Mouse (Mus musculus) intestine, embryonic 14.5 days (tissue): ENCODE results near the gene Phyh. TPM values are rescaled to one million over a fixed set of nuclear protein-coding genes. Genes with fewer than 3 reads are reported as not detected.

ENCODE experiments used
- ATAC-seq: fragments of 200-750 bp; cut with Nextera tagmentation; replicated peaks from 2 replicates; pipeline ENCODE4 v1.8.0; 2017; ENCODE audit warnings: low read depth, moderate number of reproducible peaks, moderate TSS enrichment, moderate library complexity; ENCODE audit not compliant: low FRiP score, low TSS enrichment
- DNase-seq: peaks from one replicate; pipeline ENCODE4 v3.0.0-alpha.2; 2018; ENCODE audit warnings: low spot score
- H3K27ac ChIP-seq: fragments of 300-500 bp; sonication (generic); 2 replicates; pipeline ENCODE4 v1.5.1; 2014; ENCODE audit warnings: low read depth, mild to moderate bottlenecking, control low read depth
- H3K27me3 ChIP-seq: fragments of 300-500 bp; sonication (generic); replicated peaks from 2 replicates; pipeline ENCODE4 v1.6.1; 2014; ENCODE audit warnings: low read length, control low read depth; ENCODE audit not compliant: control insufficient read depth, insufficient read depth
- H3K36me3 ChIP-seq: fragments of 300-500 bp; sonication (generic); 2 replicates; pipeline ENCODE4 v1.6.1; 2014; ENCODE audit warnings: low read length, control low read depth; ENCODE audit not compliant: control insufficient read depth, insufficient read depth
- H3K4me1 ChIP-seq: fragments of 300-500 bp; sonication (generic); replicated peaks from 2 replicates; pipeline ENCODE4 v1.6.1; 2014; ENCODE audit warnings: low read length, control low read depth, mixed read lengths; ENCODE audit not compliant: control insufficient read depth, insufficient read depth
- H3K4me2 ChIP-seq: fragments of 300-500 bp; sonication (generic); 2 replicates; pipeline ENCODE4 v1.6.1; 2014; ENCODE audit warnings: low read length
- H3K4me3 ChIP-seq: fragments of 300-500 bp; sonication (generic); 2 replicates; pipeline ENCODE4 v1.5.1; 2014; ENCODE audit warnings: low read depth, low read length, control low read depth, mixed read lengths
- H3K9ac ChIP-seq: fragments of 300-500 bp; sonication (generic); 2 replicates; pipeline ENCODE4 v1.6.1; 2014; ENCODE audit warnings: mild to moderate bottlenecking, low read length
- H3K9me3 ChIP-seq: fragments of 300-500 bp; sonication (generic); 2 replicates; pipeline ENCODE4 v1.6.1; 2016; ENCODE audit warnings: low read length, control low read depth; ENCODE audit not compliant: control insufficient read depth
- WGBS: fragments of 180-500 bp; shearing (Covaris S2); extraction: QIAGEN DNeasy Blood & Tissue Kit; methylation state at CpG from one replicate; pipeline ENCODE4 v1.1.7; 2014; 5-methylcytosine and 5-hydroxymethylcytosine counted together
- polyA plus RNA-seq: library from polyadenylated mRNA; unstranded; fragments of >200 nt; fragmentation: Nextera tagmentation; extraction: Ambion mirVana; gene quantifications from 2 replicates; pipeline ENCODE4 v1.2.1, GENCODE M21; 2014

Phyh gene
- polyA plus RNA-seq, 1 experiment from 2014 or later: 62.3 TPM

DNA sequence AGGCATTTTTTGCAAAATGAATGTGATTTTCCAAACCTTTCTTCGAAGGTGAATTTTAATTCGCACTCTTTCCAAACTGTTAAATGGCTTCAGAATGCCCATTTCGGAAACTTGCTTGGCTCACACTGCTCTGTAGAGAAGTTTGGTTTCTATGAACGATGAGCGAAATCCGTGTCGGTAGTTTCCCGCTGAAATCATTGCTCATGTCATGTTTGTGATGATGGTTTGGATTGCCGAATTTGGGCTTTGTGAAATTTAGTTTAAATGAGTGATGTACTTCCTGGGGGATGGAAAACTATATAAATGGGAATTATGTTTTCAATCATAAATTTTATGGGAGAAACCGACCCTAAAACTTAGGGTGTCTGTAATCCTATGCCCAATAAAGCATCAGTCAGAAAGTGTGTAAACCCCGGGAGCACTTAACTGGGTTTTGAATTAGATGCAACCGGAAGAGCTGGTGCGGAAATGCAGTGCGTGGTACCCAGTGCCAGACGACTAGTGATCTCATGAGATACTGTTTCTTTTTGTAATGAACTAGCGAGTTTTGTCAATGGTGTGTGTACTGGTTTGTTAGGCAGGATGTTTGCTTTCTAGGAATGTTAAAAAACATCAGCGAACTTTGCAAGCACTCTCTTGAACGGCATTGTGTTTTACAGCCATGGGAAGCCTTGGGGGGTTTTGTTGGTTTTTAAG is 35.7 kb upstream of the Phyh start:
- WGBS: under 1% methylated on average over 18 of the region's 18 CpGs
- H3K4me3 ChIP-seq: peak overlapping the region; percentile 90
- DNase-seq: no peak

DNA sequence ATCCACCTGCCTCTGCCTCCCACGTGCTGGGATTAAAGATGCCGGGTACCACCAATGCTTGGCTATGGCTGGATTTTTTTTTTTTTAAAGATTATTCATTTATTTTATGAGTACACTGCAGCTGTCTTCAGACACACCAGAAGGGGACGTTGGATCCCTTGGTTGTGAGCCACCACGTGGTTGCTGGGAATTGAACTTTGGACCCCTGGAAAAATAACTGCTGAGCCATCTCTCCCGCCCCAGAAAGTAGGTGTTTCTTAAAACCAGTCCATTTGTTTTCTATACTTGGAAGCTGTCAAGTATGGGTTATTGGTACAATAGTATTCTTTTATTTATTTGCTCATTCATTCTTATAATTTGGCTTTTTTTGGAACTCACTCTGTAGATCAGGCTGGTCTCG is 31.9 kb upstream of the Phyh start:
- Histone ChIP-seq H3K9me3 (no peaks in the 10 kb centered on the region), H3K27ac (no peak overlapping the region), H3K4me3 (no peak overlapping the region), H3K4me2 (no peak overlapping the region), H3K4me1 (peaks cover 13% of the 10 kb centered on the region; the same call in 1 of the 2 replicates), H3K27me3 (no peaks in the 10 kb centered on the region), H3K9ac (no peak overlapping the region), H3K36me3 (peaks cover 67% of the 10 kb centered on the region)
- DNase-seq (no peak), ATAC-seq (no peak)
- WGBS: 87% methylated on average over 6 of the region's 6 CpGs

More for the DNA sequence above, 35.7 kb upstream of the Phyh start:
- Histone ChIP-seq H3K4me2 (peak overlapping the region; percentile 76), H3K36me3 (peaks cover 32% of the 10 kb centered on the region), H3K9ac (peak overlapping the region; percentile 98), H3K27ac (peak overlapping the region; percentile 99), H3K9me3 (no peaks in the 10 kb centered on the region), H3K27me3 (no peaks in the 10 kb centered on the region), H3K4me1 (peaks cover 13% of the 10 kb centered on the region; the same call in 1 of the 2 replicates)
- ATAC-seq: no peak

DNA sequence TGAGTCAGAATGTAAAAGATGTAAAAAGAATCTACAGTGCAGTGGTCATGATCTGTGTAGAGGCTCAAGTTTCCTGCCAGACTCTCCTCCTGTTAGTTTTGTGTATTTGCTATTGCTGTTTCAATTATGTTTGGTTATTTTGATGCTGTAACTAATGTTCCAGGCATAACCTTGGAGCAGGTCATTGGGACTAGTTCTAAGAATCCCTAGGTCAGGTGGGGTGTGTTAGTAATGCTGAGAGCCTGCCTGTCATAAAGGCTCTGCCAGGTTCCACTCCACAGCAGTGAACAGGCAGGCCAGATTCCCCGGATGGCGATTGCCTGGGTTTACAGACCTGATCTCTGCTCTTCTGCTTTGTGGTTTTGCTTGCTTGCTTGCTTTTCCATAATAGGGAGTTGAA is 23.2 kb upstream of the Phyh start:
- H3K4me3 ChIP-seq: no peak overlapping the region
- ATAC-seq: no peak
- no peaks in the 10 kb centered on the region for H3K9me3 ChIP-seq
- H3K4me2 ChIP-seq: no peak overlapping the region
- H3K27ac ChIP-seq: no peak overlapping the region
- H3K36me3 ChIP-seq: peaks cover 95% of the 10 kb centered on the region
- WGBS: 86% methylated on average over 2 of the region's 2 CpGs
- no peaks in the 10 kb centered on the region for H3K4me1 ChIP-seq
- DNase-seq: no peak
- H3K27me3 ChIP-seq: no peaks in the 10 kb centered on the region
- no peak overlapping the region for H3K9ac ChIP-seq

DNA sequence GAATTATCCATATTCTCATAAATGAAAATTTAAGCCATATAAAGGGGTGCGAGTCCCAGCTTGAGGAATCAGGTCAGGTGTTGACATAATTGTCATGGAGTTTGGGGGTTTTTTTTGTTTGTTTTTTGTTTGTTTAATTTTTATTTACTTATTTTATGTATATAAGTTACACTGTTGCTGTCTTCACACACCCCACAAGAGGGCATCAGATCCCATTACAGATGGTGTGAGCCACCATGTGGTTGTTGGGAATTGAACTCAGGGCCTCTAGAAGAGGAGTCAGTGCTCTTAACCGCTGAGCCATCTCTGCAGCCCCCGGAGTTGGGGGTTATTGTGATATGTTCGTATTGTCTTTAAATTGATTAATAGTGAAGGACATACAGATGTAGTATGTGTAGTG is 21.8 kb upstream of the Phyh start:
- WGBS: 90% methylated on average over 4 of the region's 4 CpGs
- H3K4me3 ChIP-seq: no peak overlapping the region

DNA sequence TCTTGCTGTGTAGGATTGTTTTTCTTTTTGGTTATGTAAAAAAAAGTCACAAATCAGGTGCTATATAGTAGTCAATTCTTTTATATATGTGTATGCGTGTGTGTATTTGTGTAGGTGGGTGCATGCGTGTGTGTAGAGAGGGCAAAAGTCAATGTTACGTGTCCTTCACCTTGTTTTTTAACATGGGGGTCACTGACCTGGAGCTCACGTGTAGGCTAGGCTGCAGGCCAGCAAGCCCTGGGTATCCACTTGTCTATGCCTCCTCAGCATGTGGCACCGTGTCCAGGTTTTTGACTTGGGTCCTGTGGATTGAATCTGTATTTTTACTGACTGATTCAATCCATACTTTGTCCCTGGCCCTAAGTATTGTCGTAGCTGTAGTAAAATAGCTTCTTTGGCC is 18.2 kb upstream of the Phyh start:
- ATAC-seq (no peak), DNase-seq (no peak)
- Histone ChIP-seq H3K9me3 (no peaks in the 10 kb centered on the region), H3K9ac (no peak overlapping the region), H3K36me3 (peaks cover 83% of the 10 kb centered on the region), H3K4me1 (no peaks in the 10 kb centered on the region), H3K4me3 (no peak overlapping the region), H3K27me3 (no peaks in the 10 kb centered on the region), H3K27ac (no peak overlapping the region), H3K4me2 (no peak overlapping the region)
- WGBS: 94% methylated on average over 6 of the region's 6 CpGs

More for the DNA sequence above, 21.8 kb upstream of the Phyh start:
- no peaks in the 10 kb centered on the region for H3K9me3 ChIP-seq
- no peaks in the 10 kb centered on the region for H3K4me1 ChIP-seq
- peaks cover 96% of the 10 kb centered on the region for H3K36me3 ChIP-seq
- no peak for ATAC-seq
- no peak for DNase-seq
- H3K9ac ChIP-seq: no peak overlapping the region
- H3K4me2 ChIP-seq: no peak overlapping the region
- no peak overlapping the region for H3K27ac ChIP-seq
- no peaks in the 10 kb centered on the region for H3K27me3 ChIP-seq

DNA sequence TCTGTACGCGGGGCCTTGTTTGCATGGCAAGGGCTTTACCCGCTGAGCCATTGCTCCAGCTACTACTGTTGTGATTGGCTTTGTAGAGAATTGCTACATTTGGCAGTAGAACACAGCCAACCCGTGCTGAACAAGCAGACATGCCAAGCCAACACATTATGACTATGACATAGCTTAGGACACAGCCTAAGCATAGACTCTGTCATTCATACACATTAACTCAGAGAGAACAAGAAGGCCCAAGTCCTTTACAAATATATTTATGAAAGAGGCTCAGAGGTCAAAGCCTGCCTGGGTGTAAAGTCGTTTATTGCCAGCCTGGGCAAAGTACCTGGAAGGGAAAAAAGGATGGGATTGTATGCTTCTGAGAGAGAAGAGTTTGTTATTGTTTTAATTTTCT is 16.5 kb upstream of the Phyh start:
- Histone ChIP-seq H3K27me3 (no peaks in the 10 kb centered on the region), H3K4me3 (no peak overlapping the region), H3K27ac (no peak overlapping the region), H3K36me3 (peaks cover 83% of the 10 kb centered on the region), H3K9me3 (no peaks in the 10 kb centered on the region), H3K9ac (no peak overlapping the region), H3K4me1 (no peaks in the 10 kb centered on the region), H3K4me2 (no peak overlapping the region)
- 86% methylated on average over 5 of the region's 5 CpGs for WGBS
- ATAC-seq: no peak
- no peak for DNase-seq

DNA sequence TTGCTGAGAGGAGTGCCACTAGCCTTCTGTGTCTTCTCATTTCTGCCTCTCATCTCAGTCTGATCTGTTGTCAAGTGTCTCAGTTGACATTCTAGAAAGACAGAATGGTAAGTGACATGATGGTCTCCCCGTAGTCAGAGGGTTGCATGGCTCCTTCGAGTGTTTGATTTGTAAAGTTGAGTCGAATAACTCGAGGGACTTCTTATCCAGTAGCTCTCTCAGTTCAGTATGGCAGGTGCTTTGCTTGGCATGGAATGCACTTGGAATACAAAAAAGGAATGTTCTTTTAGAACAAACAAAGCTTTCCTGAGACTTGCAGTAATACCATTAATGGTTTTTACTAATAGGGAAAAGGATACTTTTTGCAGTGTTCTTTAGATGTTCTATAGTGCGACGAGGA is 11.7 kb upstream of the Phyh start:
- H3K9me3 ChIP-seq: no peaks in the 10 kb centered on the region
- H3K4me2 ChIP-seq: no peak overlapping the region
- no peak overlapping the region for H3K9ac ChIP-seq
- 91% methylated on average over 6 of the region's 6 CpGs for WGBS
- H3K27me3 ChIP-seq: no peaks in the 10 kb centered on the region
- no peaks in the 10 kb centered on the region for H3K4me1 ChIP-seq
- ATAC-seq (no peak), DNase-seq (no peak)
- peaks cover 59% of the 10 kb centered on the region for H3K36me3 ChIP-seq
- no peak overlapping the region for H3K27ac ChIP-seq
- H3K4me3 ChIP-seq: no peak overlapping the region

DNA sequence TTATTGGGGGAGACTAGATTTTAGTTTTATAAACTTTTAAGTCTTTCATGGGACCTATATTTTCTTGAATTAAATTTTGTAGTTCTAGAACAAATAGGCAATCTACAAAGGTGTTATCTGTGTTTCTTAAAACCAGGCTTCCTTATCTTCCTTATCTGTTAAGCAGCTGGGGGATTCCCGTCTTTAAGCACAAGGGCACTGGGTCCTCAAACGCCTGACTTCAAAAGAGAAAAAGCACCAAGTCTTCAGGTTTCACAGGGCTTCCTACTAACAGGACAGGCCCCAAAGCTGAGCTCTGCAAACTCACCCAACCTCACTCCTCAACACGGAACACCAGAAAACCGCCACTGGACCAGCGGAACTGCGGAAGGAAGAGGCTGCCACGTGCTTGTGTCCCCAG is 10.9 kb upstream of the Phyh start:
- no peak overlapping the region for H3K4me3 ChIP-seq
- 77% methylated on average over 7 of the region's 7 CpGs for WGBS
- H3K4me2 ChIP-seq: no peak overlapping the region
- ATAC-seq (no peak), DNase-seq (no peak)
- H3K9me3 ChIP-seq: no peaks in the 10 kb centered on the region
- no peaks in the 10 kb centered on the region for H3K4me1 ChIP-seq
- H3K27me3 ChIP-seq: no peaks in the 10 kb centered on the region
- no peak overlapping the region for H3K9ac ChIP-seq
- no peak overlapping the region for H3K27ac ChIP-seq
- H3K36me3 ChIP-seq: peaks cover 54% of the 10 kb centered on the region

DNA sequence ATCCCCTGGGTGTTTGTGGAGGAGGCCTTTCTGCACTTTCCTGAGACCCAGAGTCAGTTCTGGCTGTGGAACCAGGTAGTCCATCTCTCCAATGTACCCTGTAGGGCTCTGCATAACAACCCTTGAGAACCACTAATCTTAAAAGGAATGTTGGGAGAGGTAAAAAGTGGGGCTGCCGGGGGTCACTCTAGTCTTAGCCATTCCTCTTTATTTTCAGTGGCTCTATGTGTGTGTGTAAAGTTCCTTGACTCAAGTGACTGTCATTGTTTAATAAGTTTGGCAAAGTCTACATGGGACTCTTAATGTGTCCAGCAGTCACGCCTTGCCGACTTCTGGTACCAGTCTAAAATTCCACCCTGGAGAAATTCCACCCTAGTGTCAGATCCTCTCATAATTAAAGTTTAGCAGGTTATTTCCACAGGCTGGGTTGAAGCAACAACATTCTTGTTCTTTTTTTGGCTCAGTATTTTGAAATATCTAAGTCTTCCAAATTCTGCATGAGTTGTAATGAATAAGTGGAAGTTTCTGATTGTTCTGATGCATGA is 10.0 kb upstream of the Phyh start:
- H3K27ac ChIP-seq: no peak overlapping the region
- DNase-seq: no peak
- no peak for ATAC-seq
- no peaks in the 10 kb centered on the region for H3K9me3 ChIP-seq
- H3K9ac ChIP-seq: no peak overlapping the region
- no peaks in the 10 kb centered on the region for H3K4me1 ChIP-seq
- H3K4me2 ChIP-seq: no peak overlapping the region
- H3K4me3 ChIP-seq: no peak overlapping the region
- peaks cover 52% of the 10 kb centered on the region for H3K36me3 ChIP-seq
- WGBS: 92% methylated on average over 3 of the region's 3 CpGs
- no peaks in the 10 kb centered on the region for H3K27me3 ChIP-seq
